Mouse (Mus musculus) spleen, embryonic (tissue): ENCODE results near the gene Supt20.
"Not testable (repeated sequence)": the region's sequence is repeated elsewhere in the genome, so short reads cannot be mapped to it uniquely, and the experiment has no call there.

Experiments
- CTCF ChIA-PET: fragments of 350-600 bp; sonication (Branson Sonifier 250); formaldehyde crosslinking; loops from one replicate; lab custom pipeline; 2022; lab: Charles Lee

Gene Supt20

GRCm38 (mm10) chr3:54755145-54756041, 62.8 kb downstream of the Supt20 start, which contains the start of gene Smad9:
Smad9 (plus strand) TSS chr3:54755582.
- CTCF ChIA-PET = no interaction called here

- CTCF ChIA-PET = no interaction called here
These were observed 63.5 kb downstream of the Supt20 start for GRCm38 (mm10) chr3:54756058-54756457.

- CTCF ChIA-PET = no interaction called here
These were observed 64.8 kb downstream of the Supt20 start for GRCm38 (mm10) chr3:54757446-54757845.

GRCm38 (mm10) chr3:54759211-54759610, 66.6 kb downstream of the Supt20 start:
- CTCF ChIA-PET = no interaction called here

- CTCF ChIA-PET = no interaction called here
These were observed 67.9 kb downstream of the Supt20 start for GRCm38 (mm10) chr3:54760321-54761115.

- CTCF ChIA-PET = no interaction called here
These were observed 68.7 kb downstream of the Supt20 start for GRCm38 (mm10) chr3:54761258-54761657.

- CTCF ChIA-PET = no interaction called here
These were observed 71.8 kb downstream of the Supt20 start for GRCm38 (mm10) chr3:54764418-54764817.

- CTCF ChIA-PET = not testable (repeated sequence)
These were observed 72.9 kb downstream of the Supt20 start for GRCm38 (mm10) chr3:54765521-54765920.

- CTCF ChIA-PET = no interaction called here
These were observed 73.4 kb downstream of the Supt20 start for GRCm38 (mm10) chr3:54766034-54766433.

- CTCF ChIA-PET = no interaction called here
These were observed 74.2 kb downstream of the Supt20 start for GRCm38 (mm10) chr3:54766811-54767210.

GRCm38 (mm10) chr3:54768592-54768991, 76.0 kb downstream of the Supt20 start:
- CTCF ChIA-PET = no interaction called here

GRCm38 (mm10) chr3:54769349-54770275, 77.0 kb downstream of the Supt20 start:
- CTCF ChIA-PET = interaction anchor here (0.5 kb wide), 1 partner anchor 21 kb away, joined by 3 read pairs; no protein-coding TSS in a partner anchor

- CTCF ChIA-PET = no interaction called here
These were observed 81.0 kb downstream of the Supt20 start for GRCm38 (mm10) chr3:54773613-54774012.

GRCm38 (mm10) chr3:54775989-54776631, 83.5 kb downstream of the Supt20 start:
- CTCF ChIA-PET = no interaction called here
